Mouse (Mus musculus) embryonic facial prominence, embryonic 12.5 days (tissue): ENCODE measurements around the gene Mcu. TPM values are rescaled to one million over a fixed set of nuclear protein-coding genes. Genes with fewer than 3 reads are reported as not detected.

Source experiments
- ATAC-seq: fragments of 200-750 bp; cut with Nextera tagmentation; 2 replicates; pipeline ENCODE4 v1.8.0; 2017; ENCODE audit not compliant: insufficient number of reproducible peaks, insufficient read depth, low FRiP score, low TSS enrichment
- H3K27ac ChIP-seq: fragments of 300-500 bp; sonication (generic); 2 replicates; pipeline ENCODE4 v1.5.1; 2016; ENCODE audit warnings: mild to moderate bottlenecking
- H3K27me3 ChIP-seq: fragments of 300-500 bp; sonication (generic); 2 replicates; pipeline ENCODE4 v1.6.1; 2016; ENCODE audit warnings: mild to moderate bottlenecking, moderate library complexity
- H3K36me3 ChIP-seq: fragments of 300-500 bp; sonication (generic); 2 replicates; pipeline ENCODE4 v1.6.1; 2016; ENCODE audit warnings: mild to moderate bottlenecking
- H3K4me1 ChIP-seq: fragments of 300-500 bp; sonication (generic); 2 replicates; pipeline ENCODE4 v1.6.1; 2016
- H3K4me2 ChIP-seq: fragments of 300-500 bp; sonication (generic); replicated peaks from 2 replicates; pipeline ENCODE4 v1.6.1; 2016; ENCODE audit warnings: mild to moderate bottlenecking, moderate library complexity
- H3K4me3 ChIP-seq: fragments of 300-500 bp; sonication (generic); 2 replicates; pipeline ENCODE4 v1.5.1; 2016; ENCODE audit warnings: mild to moderate bottlenecking
- H3K9ac ChIP-seq: fragments of 300-500 bp; sonication (generic); 2 replicates; pipeline ENCODE4 v1.6.1; 2016; ENCODE audit warnings: mild to moderate bottlenecking, moderate library complexity
- H3K9me3 ChIP-seq: fragments of 300-500 bp; sonication (generic); 2 replicates; pipeline ENCODE4 v1.6.1; 2016; ENCODE audit warnings: mild to moderate bottlenecking, moderate library complexity
- WGBS: fragments of 180-500 bp; shearing (Covaris S2); methylation state at CpG from one replicate; pipeline ENCODE4 v1.1.7; 2016; 5-methylcytosine and 5-hydroxymethylcytosine counted together
- polyA plus RNA-seq: library from polyadenylated mRNA; unstranded; fragments of >200 nt; fragmentation: Nextera tagmentation; extraction: Ambion mirVana; gene quantifications from 2 replicates; pipeline ENCODE4 v1.2.1, GENCODE M21; 2016

The Mcu gene
- 30.9 and 32.8 TPM in 2 replicates for polyA plus RNA-seq

DNA sequence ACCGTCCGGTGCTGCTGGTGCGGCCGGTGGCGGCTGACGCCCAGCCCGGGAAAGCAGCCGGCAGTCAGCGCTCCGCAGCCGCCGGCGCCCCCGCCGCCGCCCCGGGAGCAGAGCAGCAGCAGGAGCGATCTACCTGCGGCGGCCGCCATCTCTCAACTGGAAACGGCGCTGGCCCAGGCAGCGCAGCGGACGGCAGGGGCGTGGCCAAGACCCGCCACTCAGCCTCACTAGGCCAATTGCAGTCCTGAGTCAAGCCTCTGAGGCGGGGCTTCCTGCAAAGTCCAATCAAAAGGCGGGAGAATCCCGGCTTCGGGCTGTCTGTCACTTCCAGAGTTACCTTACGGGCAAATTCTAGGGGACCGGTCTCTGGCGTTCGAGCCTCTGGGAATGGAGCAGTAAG is at the start of gene Mcu:
Gene Mcu, minus strand, starts transcription at position 171 of the 400 bp plus-strand sequence.
- Histone ChIP-seq H3K4me3 (peak within 1 kb of the TSS; percentile 90), H3K9ac (peak within 1 kb of the TSS; percentile 92), H3K27ac (peak within 1 kb of the TSS; percentile 88), H3K27me3 (no peaks in the 10 kb centered on the region), H3K36me3 (no peaks in the 10 kb centered on the region), H3K9me3 (no peaks in the 10 kb centered on the region), H3K4me2 (peak within 1 kb of the TSS; percentile 93), H3K4me1 (0 out of 2 replicates have a peak, but pooled peaks cover 14% of the 10 kb centered on the region)
- ATAC-seq = peak; percentile 98
- under 1% methylated on average over 36 of the region's 36 CpGs for WGBS

- Histone ChIP-seq H3K36me3 (no peaks in the 10 kb centered on the region), H3K4me2 (no peak overlapping the region), H3K4me1 (no peaks in the 10 kb centered on the region), H3K9me3 (no peaks in the 10 kb centered on the region), H3K4me3 (no peak overlapping the region), H3K27ac (no peak overlapping the region), H3K9ac (no peak overlapping the region), H3K27me3 (no peaks in the 10 kb centered on the region)
- WGBS = 69% methylated on average over 13 of the region's 13 CpGs
- no peak for ATAC-seq
Measured at GRCm38 (mm10) chr10:59665503-59666291, 49.2 kb upstream of the Mcu start.

DNA sequence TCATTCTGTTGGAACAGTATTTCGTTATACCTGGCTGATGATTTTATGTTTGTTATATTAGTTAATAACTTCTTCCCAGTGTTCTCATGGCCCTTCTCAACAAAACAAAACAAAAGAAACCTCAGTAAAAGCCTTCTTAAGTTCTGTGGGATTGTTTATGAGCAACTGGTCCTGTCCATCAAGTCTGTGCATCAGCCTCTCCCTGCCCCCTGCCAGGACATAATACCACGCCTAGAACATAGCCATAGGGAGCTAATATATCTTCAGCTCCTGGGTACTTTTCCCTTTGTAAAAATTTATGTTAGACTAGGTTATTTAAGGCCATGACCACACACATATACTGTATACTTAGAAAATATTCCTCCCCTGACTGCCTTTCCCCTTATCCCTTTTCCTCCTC is 48.3 kb upstream of the Mcu start:
- no peak overlapping the region for H3K27ac ChIP-seq
- H3K4me3 ChIP-seq = no peak overlapping the region
- H3K27me3 ChIP-seq = no peaks in the 10 kb centered on the region
- H3K4me2 ChIP-seq = no peak overlapping the region
- no peak for ATAC-seq
- H3K4me1 ChIP-seq = no peaks in the 10 kb centered on the region
- H3K36me3 ChIP-seq = no peaks in the 10 kb centered on the region
- 91% methylated on average over 2 of the region's 2 CpGs for WGBS
- no peak overlapping the region for H3K9ac ChIP-seq
- H3K9me3 ChIP-seq = no peaks in the 10 kb centered on the region

DNA sequence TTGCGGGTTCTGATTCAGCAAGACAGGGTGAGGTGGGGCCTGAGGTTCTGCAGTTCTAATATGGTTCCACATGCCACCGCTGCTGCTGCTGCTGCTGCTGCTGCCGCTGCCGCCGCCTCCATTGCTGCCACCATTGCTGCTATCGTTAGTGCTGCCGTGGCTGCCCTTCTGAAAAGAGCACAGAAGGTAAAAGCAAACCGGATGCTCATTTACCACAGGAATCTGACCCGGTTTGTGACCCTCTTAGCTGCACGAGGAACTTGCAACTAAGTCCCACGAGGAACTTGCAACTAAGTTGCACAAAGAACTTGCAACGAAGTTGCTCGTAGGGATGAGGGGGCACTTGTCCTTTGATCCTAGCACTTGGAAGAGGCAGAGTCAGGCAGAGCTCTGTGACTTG is 40.3 kb upstream of the Mcu start:
- WGBS = 74% methylated on average over 13 of the region's 13 CpGs
- H3K4me3 ChIP-seq = no peak overlapping the region
- H3K27me3 ChIP-seq = no peaks in the 10 kb centered on the region
- H3K9ac ChIP-seq = no peak overlapping the region
- no peaks in the 10 kb centered on the region for H3K4me1 ChIP-seq
- ATAC-seq = no peak
- no peak overlapping the region for H3K4me2 ChIP-seq
- H3K27ac ChIP-seq = no peak overlapping the region
- no peaks in the 10 kb centered on the region for H3K9me3 ChIP-seq
- H3K36me3 ChIP-seq = no peaks in the 10 kb centered on the region

DNA sequence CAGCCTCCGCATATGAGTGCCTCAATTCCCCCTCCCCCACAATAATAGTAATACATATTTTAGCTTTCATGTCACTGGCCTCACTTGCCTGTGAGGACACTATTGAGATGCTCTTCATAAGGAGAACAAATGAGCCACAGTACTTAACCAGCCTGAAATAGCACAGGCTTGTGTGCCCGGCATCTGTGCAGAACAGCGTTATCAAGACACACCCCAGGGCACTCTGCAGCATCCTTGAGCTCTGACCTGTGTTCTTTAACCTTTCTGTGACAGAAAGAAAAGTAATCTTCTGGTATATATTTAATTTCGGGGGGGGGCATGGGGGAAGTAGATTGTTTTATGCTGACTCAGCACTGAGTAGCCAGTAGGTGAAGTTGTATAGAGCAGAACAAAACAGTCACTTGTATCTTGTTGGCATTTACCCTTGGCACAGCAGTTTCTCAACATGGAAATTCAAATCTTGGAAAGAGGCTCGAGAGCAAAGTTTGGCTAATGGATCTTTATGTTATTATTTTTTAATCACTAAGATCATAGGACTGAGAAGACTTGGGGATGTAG is 30.4 kb upstream of the Mcu start:
- Histone ChIP-seq H3K27ac (no peak overlapping the region), H3K9ac (no peak overlapping the region), H3K4me2 (no peak overlapping the region), H3K4me1 (no peaks in the 10 kb centered on the region), H3K27me3 (no peaks in the 10 kb centered on the region), H3K4me3 (no peak overlapping the region), H3K9me3 (no peaks in the 10 kb centered on the region), H3K36me3 (no peaks in the 10 kb centered on the region)
- no peak for ATAC-seq
- WGBS = 84% methylated on average over 5 of the region's 5 CpGs

- Histone ChIP-seq H3K4me1 (no peaks in the 10 kb centered on the region), H3K9me3 (no peaks in the 10 kb centered on the region), H3K4me2 (no peak overlapping the region), H3K27me3 (no peaks in the 10 kb centered on the region), H3K9ac (no peak overlapping the region), H3K27ac (no peak overlapping the region), H3K36me3 (no peaks in the 10 kb centered on the region), H3K4me3 (no peak overlapping the region)
- WGBS = 78% methylated on average over 4 of the region's 4 CpGs
- ATAC-seq = no peak
Measured at GRCm38 (mm10) chr10:59645153-59645552, 28.7 kb upstream of the Mcu start.

DNA sequence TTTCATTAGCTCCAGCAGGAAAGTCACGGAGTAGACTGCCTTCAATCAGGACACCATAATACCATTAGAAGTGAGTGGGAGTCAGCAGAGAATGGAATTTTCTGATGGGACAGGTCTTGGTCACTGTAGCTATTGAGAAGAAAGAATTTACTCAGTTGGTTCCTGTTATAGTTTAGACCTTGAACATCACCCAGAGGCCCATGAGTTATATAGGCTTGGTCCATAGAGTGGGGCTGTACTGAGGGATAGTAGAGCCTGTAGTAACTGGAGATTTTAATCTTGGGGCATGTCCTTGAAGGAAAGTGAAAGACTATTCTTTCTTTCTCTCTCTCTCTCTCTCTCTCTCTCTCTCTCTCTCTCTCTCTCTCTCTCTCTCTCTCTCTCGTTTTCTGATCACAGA is 28.2 kb upstream of the Mcu start:
- no peak overlapping the region for H3K27ac ChIP-seq
- H3K27me3 ChIP-seq = no peaks in the 10 kb centered on the region
- no peak overlapping the region for H3K9ac ChIP-seq
- WGBS = 56% methylated on average over 2 of the region's 2 CpGs
- H3K4me2 ChIP-seq = no peak overlapping the region
- H3K4me1 ChIP-seq = no peaks in the 10 kb centered on the region
- no peak overlapping the region for H3K4me3 ChIP-seq
- no peaks in the 10 kb centered on the region for H3K9me3 ChIP-seq
- ATAC-seq = no peak
- no peaks in the 10 kb centered on the region for H3K36me3 ChIP-seq

GRCm38 (mm10) chr10:59643645-59644044 is 27.2 kb upstream of the Mcu start:
- no peak for ATAC-seq
- Histone ChIP-seq H3K4me1 (no peaks in the 10 kb centered on the region), H3K27me3 (no peaks in the 10 kb centered on the region), H3K4me2 (no peak overlapping the region), H3K36me3 (no peaks in the 10 kb centered on the region), H3K4me3 (no peak overlapping the region), H3K9ac (no peak overlapping the region), H3K9me3 (no peaks in the 10 kb centered on the region), H3K27ac (no peak overlapping the region)
- 79% methylated on average over 9 of the region's 9 CpGs for WGBS

DNA sequence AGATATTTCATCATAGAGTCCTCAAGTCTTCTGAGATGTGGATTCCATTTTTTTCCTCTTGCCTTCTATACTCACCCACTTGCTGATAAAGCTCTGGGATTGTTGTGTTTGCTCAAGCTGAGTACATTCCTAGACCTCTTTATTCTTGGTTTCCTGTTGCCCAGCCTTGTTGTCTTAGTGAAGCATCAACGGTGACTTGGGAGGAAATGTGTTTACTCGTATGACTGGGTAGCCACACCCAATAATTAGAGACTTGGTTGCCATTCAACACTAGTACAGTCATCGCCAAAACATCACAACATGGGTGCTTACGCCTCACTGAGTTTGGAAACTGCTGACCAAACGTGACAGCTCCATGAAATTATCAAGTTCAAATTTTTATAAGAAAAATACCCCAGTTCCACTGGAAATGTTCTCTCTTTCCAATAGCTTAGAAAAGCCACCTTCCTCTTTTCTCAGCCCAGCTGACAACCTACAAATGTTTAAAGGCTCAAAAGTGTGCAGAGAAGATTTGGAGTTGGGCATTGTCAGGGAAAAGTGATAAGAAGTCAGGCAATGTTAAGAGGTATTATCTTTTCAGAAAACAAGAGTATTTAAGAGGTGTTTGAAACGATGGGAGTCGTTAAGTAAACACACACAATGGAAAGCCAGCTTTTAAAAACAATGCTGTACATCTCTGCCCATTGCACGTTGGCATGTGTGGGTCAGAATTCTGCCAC is 26.3 kb upstream of the Mcu start:
- Histone ChIP-seq H3K4me1 (peaks cover 6% of the 10 kb centered on the region; the same call in 1 of the 2 replicates), H3K9ac (no peak overlapping the region), H3K4me3 (no peak overlapping the region), H3K27ac (no peak overlapping the region), H3K4me2 (no peak overlapping the region), H3K9me3 (no peaks in the 10 kb centered on the region), H3K27me3 (no peaks in the 10 kb centered on the region), H3K36me3 (no peaks in the 10 kb centered on the region)
- WGBS = 77% methylated on average over 8 of the region's 8 CpGs
- ATAC-seq = no peak

DNA sequence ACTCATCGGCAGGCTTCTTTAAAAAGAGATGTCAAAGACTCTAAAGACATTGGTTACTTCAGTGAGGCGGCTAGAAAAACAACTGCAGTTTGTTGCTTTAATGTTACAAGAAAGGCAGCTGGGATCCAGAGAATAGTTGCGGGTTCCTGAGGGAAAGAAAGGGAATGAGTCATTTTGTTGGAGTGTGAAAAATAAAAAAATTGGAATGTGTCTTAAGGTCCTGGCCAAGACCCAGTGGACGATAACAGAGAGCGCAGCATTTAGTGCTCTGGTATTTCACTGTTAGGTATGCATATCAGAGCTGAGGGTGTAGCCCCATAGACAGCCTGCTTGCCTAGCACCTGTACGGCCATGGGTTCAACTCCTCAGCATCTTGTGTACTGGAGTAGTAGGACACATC is 22.1 kb upstream of the Mcu start:
- Histone ChIP-seq H3K27me3 (no peaks in the 10 kb centered on the region), H3K36me3 (no peaks in the 10 kb centered on the region), H3K9me3 (no peaks in the 10 kb centered on the region), H3K27ac (0 out of 2 replicates have a peak overlapping the region, but pooled peaks have one; percentile 71), H3K9ac (no peak overlapping the region), H3K4me1 (peaks cover 14% of the 10 kb centered on the region), H3K4me3 (no peak overlapping the region), H3K4me2 (no peak overlapping the region)
- ATAC-seq = no peak
- 81% methylated on average over 6 of the region's 6 CpGs for WGBS

DNA sequence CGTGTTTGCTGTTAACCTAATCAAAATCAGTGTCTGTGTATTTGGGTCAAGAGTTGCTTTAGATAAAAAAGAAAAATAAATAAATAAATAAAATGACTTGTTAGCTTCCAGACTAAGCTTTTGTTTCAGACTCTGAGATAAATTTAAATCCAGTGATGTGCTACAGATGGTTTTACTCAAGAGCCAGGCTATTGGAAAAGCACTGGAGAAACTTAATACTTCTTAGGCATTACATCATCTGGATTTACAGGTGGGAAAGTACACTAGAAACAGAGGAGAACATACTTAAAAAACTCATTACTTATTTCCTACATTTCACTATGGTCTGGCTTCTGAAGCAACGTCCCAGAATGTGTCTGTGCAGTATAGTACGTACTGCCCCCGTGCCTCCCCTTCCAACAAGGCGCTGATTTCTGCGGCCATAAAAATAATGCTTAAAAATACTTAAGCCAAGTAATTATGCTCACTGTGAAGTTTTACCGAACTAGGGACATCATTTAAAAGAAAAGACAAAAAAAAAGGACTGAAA is 21.2 kb upstream of the Mcu start:
- 0 out of 2 replicates have a peak overlapping the region, but pooled peaks have one; percentile 12 for H3K4me2 ChIP-seq
- H3K27ac ChIP-seq = peak overlapping the region; percentile 81
- no peaks in the 10 kb centered on the region for H3K9me3 ChIP-seq
- peaks cover 14% of the 10 kb centered on the region for H3K4me1 ChIP-seq
- no peak overlapping the region for H3K9ac ChIP-seq
- no peak for ATAC-seq
- no peaks in the 10 kb centered on the region for H3K27me3 ChIP-seq
- H3K36me3 ChIP-seq = no peaks in the 10 kb centered on the region
- 42% methylated on average over 7 of the region's 7 CpGs for WGBS
- no peak overlapping the region for H3K4me3 ChIP-seq
